Mouse (Mus musculus) MEL-GATA-1-ER (cell line): Measurements from ENCODE around the gene Pcyt2.

ENCODE experiments used
- DNase-seq: peaks from one replicate; pipeline ENCODE4 v3.0.0-alpha.2; 2012; ENCODE audit warnings: low read depth; ENCODE audit errors: extremely low read depth

Pcyt2 gene

GRCm38 (mm10) chr11:120565114-120565513, 52.6 kb downstream of the Pcyt2 start:
- no peak for DNase-seq

- no peak for DNase-seq
These were observed 54.8 kb downstream of the Pcyt2 start for GRCm38 (mm10) chr11:120562949-120563348.

- no peak for DNase-seq
These were observed 56.6 kb downstream of the Pcyt2 start for GRCm38 (mm10) chr11:120560952-120561728.
